Mouse (Mus musculus) MEL (cell line): Measurements from ENCODE around the gene Tbx19.

ENCODE experiments used
- CTCF ChIP-seq, 3 experiments: IDR thresholded peaks in 2 of 3; conservative IDR thresholded peaks in 1 of 3; 2 replicates each; pipeline ENCODE4 v1.5.1; 2011 to 2012; ENCODE audit warnings: low read length in 3 of 3, low read depth in 2 of 3, mild to moderate bottlenecking in 2 of 3, improper control_type of control experiment in 1 of 3, inconsistent platforms in 1 of 3, mixed read lengths in 1 of 3, moderate library complexity in 1 of 3; ENCODE audit not compliant: control insufficient read depth in 1 of 3, insufficient read depth in 1 of 3, poor library complexity in 1 of 3, severe bottlenecking in 1 of 3
- POLR2A ChIP-seq, 2 experiments: IDR thresholded peaks; 2 replicates each; pipeline ENCODE4 v1.6.1; 2011 to 2012; ENCODE audit warnings: low read length in 2 of 2, mild to moderate bottlenecking in 2 of 2, control low read depth in 1 of 2, improper control_type of control experiment in 1 of 2, low read depth in 1 of 2, moderate library complexity in 1 of 2; ENCODE audit not compliant: control insufficient read depth in 1 of 2, insufficient read depth in 1 of 2, poor library complexity in 1 of 2
- TAL1 ChIP-seq: IDR thresholded peaks from 2 replicates; pipeline ENCODE4 v1.6.1; 2012; ENCODE audit warnings: mild to moderate bottlenecking, inconsistent platforms, low read length, moderate library complexity, mixed read lengths
- ZMIZ1 ChIP-seq: IDR thresholded peaks from 2 replicates; pipeline ENCODE4 v1.6.1; 2012; ENCODE audit warnings: low read depth, mild to moderate bottlenecking, inconsistent platforms, low read length, improper control_type of control experiment, moderate library complexity

- TF ChIP-seq ZMIZ1 (no peak), CTCF (IDR thresholded peaks at IDR 0.05 in 2 of 3, conservative IDR thresholded peaks at IDR 0.05 in 1 of 3; ENCODE audit: control insufficient read depth in 1 of 3, insufficient read depth in 1 of 3, low read depth in 2 of 3, low read length in 3 of 3, poor library complexity in 1 of 3, severe bottlenecking in 1 of 3) (no peak), POLR2A (IDR thresholded peaks at IDR 0.05; ENCODE audit: control insufficient read depth in 1 of 2, insufficient read depth in 1 of 2, low read depth in 1 of 2, low read length in 2 of 2, poor library complexity in 1 of 2) (no peak), TAL1 (no peak)
Observed at GRCm38 (mm10) chr1:165188806-165189580, 28.4 kb upstream of the Tbx19 start.
